Mouse (Mus musculus) forebrain, embryonic 11.5 days (tissue): ENCODE data around the gene Slc50a1. TPM values are rescaled to one million over a fixed set of nuclear protein-coding genes. Genes with fewer than 3 reads are reported as not detected.

Experiments
- ATAC-seq: fragments of 200-750 bp; cut with Nextera tagmentation; replicated peaks from 2 replicates; pipeline ENCODE4 v1.8.0; 2017; ENCODE audit warnings: moderate TSS enrichment; ENCODE audit not compliant: low FRiP score
- DNase-seq: peaks from one replicate; pipeline ENCODE4 v3.0.0-alpha.2; 2017; ENCODE audit warnings: low spot score
- H3K27ac ChIP-seq: fragments of 300-500 bp; sonication (generic); 2 replicates; pipeline ENCODE4 v1.5.1; 2014; ENCODE audit warnings: low read depth, low read length
- H3K27me3 ChIP-seq: fragments of 300-500 bp; sonication (generic); 2 replicates; pipeline ENCODE4 v1.6.1; 2014; ENCODE audit warnings: mild to moderate bottlenecking, low read length, mixed read lengths; ENCODE audit not compliant: control insufficient read depth, insufficient read depth
- H3K36me3 ChIP-seq: fragments of 300-500 bp; sonication (generic); 2 replicates; pipeline ENCODE4 v1.6.1; 2014; ENCODE audit warnings: mild to moderate bottlenecking, low read length, moderate library complexity, mixed read lengths; ENCODE audit not compliant: control insufficient read depth, insufficient read depth
- H3K4me1 ChIP-seq: fragments of 300-500 bp; sonication (generic); replicated peaks from 2 replicates; pipeline ENCODE4 v1.6.1; 2014; ENCODE audit warnings: low read length, mixed read lengths; ENCODE audit not compliant: control insufficient read depth, insufficient read depth
- H3K4me2 ChIP-seq: fragments of 300-500 bp; sonication (generic); 2 replicates; pipeline ENCODE4 v1.6.1; 2014; ENCODE audit warnings: low read depth, mild to moderate bottlenecking, low read length, moderate library complexity, mixed read lengths; ENCODE audit not compliant: severe bottlenecking
- H3K4me3 ChIP-seq: fragments of 300-500 bp; sonication (generic); 2 replicates; pipeline ENCODE4 v1.5.1; 2014; ENCODE audit warnings: low read depth, low read length
- H3K9ac ChIP-seq: fragments of 300-500 bp; sonication (generic); 2 replicates; pipeline ENCODE4 v1.6.1; 2014; ENCODE audit warnings: low read length
- H3K9me3 ChIP-seq: fragments of 300-500 bp; sonication (generic); 2 replicates; pipeline ENCODE4 v1.6.1; 2016; ENCODE audit warnings: low read length, mixed read lengths; ENCODE audit not compliant: control insufficient read depth
- WGBS: fragments of 180-500 bp; shearing (Covaris S2); extraction: QIAGEN DNeasy Blood & Tissue Kit; methylation state at CpG from one replicate; pipeline ENCODE4 v1.1.7; 2014; 5-methylcytosine and 5-hydroxymethylcytosine counted together
- polyA plus RNA-seq: library from polyadenylated mRNA; unstranded; fragments of >200 nt; fragmentation: Nextera tagmentation; extraction: Ambion mirVana; gene quantifications from 2 replicates; pipeline ENCODE4 v1.2.1, GENCODE M21; 2014

Gene Slc50a1
- polyA plus RNA-seq, 1 experiment from 2014 or later: 28.4 TPM

DNA sequence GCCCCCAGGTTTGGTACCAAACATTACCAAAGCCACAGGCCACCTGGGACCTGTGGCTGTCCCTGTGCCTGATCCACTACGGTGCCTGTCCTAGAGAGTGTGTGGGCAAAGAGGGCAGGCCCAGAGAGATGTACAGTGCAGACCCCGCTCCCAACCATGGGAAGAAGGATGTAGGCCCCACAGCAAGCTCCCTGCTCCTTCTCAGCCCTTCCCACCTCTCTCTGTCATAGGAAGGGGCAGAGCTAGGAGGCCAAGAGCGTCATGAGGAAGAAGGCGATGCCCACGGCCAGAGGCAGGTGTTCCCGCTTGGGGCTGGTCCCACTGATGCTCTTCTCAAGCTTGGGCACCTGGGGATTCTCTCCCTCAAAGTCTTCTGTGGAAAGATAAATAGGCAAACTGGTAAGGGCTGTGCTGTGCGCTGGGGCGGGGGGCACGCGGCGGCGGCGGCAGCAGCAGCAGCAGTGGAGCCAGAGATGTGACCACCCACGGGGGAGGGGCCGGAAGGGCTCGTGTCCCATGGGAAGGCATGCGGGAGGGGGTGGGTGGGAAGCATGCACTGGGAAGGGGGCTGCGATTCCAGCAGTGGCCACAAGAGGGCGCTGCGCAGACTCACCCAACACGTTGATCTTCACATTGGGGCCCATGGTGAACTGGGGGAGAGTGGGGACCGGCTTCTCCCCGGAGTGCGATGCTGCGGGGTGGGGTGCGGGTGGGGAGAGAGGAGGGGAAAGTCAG, 45.0 kb upstream of the Slc50a1 start:
- no peaks in the 10 kb centered on the region for H3K9me3 ChIP-seq

DNA sequence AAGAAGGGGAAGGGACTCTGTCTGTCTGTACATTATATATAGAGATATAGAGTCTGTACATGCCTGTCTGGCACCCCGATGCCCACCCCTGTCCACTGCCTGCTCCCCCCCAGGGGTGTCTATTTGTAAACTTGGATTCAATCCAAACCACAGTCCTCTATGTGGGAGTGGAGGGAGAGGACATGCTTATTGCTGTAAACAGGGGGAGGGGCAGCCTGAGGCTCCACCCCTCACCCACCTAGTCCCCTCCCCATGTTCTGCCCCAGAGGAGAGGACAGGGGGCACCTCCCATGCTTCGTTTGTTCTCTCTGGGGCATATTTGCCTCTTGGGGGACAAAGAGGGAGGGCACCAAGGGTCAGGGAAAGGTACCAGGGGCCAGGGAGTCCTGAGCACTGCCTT, 44.4 kb upstream of the Slc50a1 start:
- DNase-seq (no peak), ATAC-seq (0 out of 2 replicates have a peak, but pooled peaks have one; percentile 7)
- Histone ChIP-seq H3K27ac (no peak overlapping the region), H3K4me1 (peaks cover 21% of the 10 kb centered on the region), H3K4me2 (peak overlapping the region; percentile 70), H3K9me3 (no peaks in the 10 kb centered on the region), H3K9ac (peak overlapping the region; percentile 60), H3K27me3 (peaks cover 31% of the 10 kb centered on the region), H3K4me3 (no peak overlapping the region; the same call in 1 of the 2 replicates), H3K36me3 (no peaks in the 10 kb centered on the region)
- 49% methylated on average over 2 of the region's 2 CpGs for WGBS

More for the DNA sequence above, 45.0 kb upstream of the Slc50a1 start:
- H3K4me3 ChIP-seq: peak overlapping the region; percentile 32
- peaks cover 37% of the 10 kb centered on the region for H3K27me3 ChIP-seq
- peak; percentile 96 for DNase-seq
- no peak overlapping the region; the same call in 1 of the 2 replicates for H3K27ac ChIP-seq
- peak overlapping the region; percentile 60 for H3K9ac ChIP-seq
- peaks cover 22% of the 10 kb centered on the region for H3K4me1 ChIP-seq
- 5% methylated on average over 24 of the region's 26 CpGs for WGBS
- peak; percentile 29 for ATAC-seq
- H3K36me3 ChIP-seq: no peaks in the 10 kb centered on the region
- peak overlapping the region; percentile 70 for H3K4me2 ChIP-seq

DNA sequence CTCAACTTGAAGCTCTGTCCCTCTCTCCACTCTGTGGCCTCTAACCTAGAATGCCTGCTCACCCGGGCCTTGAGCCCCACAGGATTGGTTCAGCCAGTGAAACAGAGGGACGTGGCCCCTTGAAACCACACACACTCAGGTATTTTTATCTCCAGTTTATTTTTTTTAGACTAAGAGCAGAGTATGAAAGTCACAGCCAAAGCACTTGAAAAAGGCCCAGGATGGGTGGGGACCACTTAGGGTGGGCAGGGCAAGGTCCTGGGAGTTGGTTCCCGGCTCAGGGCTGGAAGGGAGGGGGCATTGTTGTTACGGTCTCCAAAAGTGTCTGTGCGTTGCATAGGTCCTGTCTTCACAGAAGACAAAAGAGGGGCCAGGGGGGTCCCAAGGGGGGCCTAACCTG, 44.0 kb upstream of the Slc50a1 start:
- WGBS: 68% methylated on average over 5 of the region's 5 CpGs
- H3K4me1 ChIP-seq: peaks cover 17% of the 10 kb centered on the region
- no peak for ATAC-seq

DNA sequence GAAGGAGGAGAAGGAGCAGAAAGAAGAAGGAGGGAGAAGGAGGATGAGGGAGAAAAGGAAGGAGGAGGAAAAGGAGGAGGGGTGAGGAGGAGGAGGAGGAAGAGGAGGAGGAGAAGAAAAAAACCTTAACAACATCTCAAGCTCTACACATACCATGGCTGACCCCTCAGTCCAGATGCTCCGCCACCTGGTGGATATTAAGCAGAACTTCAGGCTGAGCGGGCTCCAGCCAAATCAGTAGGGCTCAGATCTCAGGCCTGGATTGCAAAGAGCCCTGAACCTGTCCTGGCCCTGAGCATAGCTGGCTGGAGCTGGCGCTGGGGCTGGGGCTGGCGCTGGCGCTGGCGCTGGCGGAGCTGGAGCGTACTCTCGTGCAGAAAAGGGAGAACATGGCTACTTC, 37.7 kb upstream of the Slc50a1 start:
- no peak overlapping the region for H3K4me3 ChIP-seq
- H3K9me3 ChIP-seq: no peaks in the 10 kb centered on the region
- no peak overlapping the region for H3K27ac ChIP-seq
- DNase-seq (peak; percentile 87), ATAC-seq (peak; percentile 78)
- H3K36me3 ChIP-seq: no peaks in the 10 kb centered on the region
- no peaks in the 10 kb centered on the region for H3K4me1 ChIP-seq
- no peaks in the 10 kb centered on the region for H3K27me3 ChIP-seq
- no peak overlapping the region for H3K4me2 ChIP-seq
- H3K9ac ChIP-seq: no peak overlapping the region
- WGBS: 2% methylated on average over 9 of the region's 9 CpGs

More for the DNA sequence above, 44.0 kb upstream of the Slc50a1 start:
- peaks cover 27% of the 10 kb centered on the region for H3K27me3 ChIP-seq
- no peak overlapping the region for H3K27ac ChIP-seq
- H3K4me2 ChIP-seq: no peak overlapping the region
- no peak for DNase-seq
- no peak overlapping the region for H3K4me3 ChIP-seq
- no peaks in the 10 kb centered on the region for H3K36me3 ChIP-seq
- no peak overlapping the region for H3K9ac ChIP-seq
- H3K9me3 ChIP-seq: no peaks in the 10 kb centered on the region

DNA sequence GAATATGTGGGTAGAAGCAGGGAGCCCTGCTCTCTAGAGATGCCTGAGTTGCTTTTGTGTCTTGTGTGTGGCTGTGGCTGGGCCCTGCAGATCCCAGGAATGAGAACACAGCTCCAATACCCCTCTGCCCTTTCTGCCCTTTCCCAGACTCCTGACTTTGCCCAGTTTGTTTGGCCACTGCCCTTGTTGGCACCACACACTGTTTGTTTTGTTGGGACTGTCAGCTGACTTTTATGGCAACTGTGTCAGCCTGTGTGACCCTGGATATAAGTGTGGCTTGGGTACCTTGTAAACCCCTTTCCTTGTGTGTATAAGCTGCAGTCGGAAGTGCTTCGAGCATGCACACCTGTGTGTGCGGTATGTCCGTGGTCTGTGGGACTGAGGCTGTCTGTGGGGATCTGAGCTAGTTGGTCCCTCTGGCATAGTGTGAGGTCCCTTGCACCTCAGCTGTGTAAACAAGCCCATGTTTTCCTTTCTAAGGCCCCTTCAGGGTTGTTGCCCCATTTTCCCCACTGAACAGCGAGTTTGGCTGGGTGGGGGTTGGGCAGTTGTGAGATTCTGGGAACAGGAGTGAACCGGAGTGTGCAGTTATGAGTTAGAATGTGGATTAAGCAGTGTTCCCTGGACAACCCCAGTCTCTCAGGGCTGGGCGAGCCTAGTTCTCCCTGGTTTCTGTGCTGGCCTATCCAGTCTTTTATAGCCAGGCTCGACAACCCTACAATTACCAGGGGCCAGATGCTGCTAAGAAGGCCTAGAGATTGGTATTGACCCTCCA, 35.4 kb upstream of the Slc50a1 start:
- H3K4me1 ChIP-seq: no peaks in the 10 kb centered on the region
- no peaks in the 10 kb centered on the region for H3K27me3 ChIP-seq
- H3K27ac ChIP-seq: no peak overlapping the region
- H3K9me3 ChIP-seq: no peaks in the 10 kb centered on the region
- no peak overlapping the region for H3K9ac ChIP-seq
- no peaks in the 10 kb centered on the region for H3K36me3 ChIP-seq
- no peak overlapping the region for H3K4me3 ChIP-seq
- DNase-seq (no peak), ATAC-seq (no peak)
- WGBS: 72% methylated on average over 8 of the region's 8 CpGs
- no peak overlapping the region for H3K4me2 ChIP-seq

DNA sequence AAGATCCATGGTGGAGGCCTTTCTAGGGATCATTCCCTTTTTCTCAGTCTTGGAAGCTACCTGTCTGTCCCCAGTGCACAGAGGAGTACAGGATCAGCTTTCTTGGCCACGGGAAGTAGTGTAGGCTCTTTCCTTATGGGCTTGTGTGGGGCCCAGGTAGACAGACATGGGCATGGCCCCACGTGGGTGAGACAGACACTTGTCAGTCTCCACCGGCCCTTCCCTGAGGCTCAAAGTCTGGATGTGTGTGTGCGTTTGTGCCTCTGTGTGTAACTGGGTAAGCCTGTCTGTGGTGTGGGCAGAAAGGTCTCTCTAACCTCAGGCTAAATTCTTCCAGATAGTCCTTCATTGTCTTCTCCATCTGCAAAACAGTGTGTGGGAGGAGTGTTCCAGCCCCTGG, 34.7 kb upstream of the Slc50a1 start:
- 74% methylated on average over 4 of the region's 4 CpGs for WGBS
- ATAC-seq: no peak
- H3K4me1 ChIP-seq: no peaks in the 10 kb centered on the region

DNA sequence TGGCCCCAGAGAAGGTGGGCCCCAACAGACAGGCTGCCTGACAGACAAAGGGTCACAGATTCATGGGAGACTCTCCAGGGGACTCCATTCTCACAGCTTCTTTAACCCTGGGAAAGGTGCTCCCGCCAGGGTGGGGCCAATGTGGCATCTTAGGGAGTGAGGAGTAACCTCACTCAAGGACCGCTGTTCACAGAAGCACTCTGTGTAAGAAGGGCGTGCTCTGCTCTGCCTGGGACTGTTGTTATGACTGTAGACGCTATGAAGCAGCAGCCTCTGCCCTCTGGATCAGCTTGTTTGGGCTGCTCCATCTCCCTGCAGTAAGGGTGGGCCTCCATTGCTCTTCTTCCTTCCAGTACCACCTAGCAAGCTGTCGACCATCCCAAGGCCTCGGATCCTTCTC, 34.1 kb upstream of the Slc50a1 start:
- DNase-seq (no peak), ATAC-seq (no peak)
- H3K4me3 ChIP-seq: no peak overlapping the region
- H3K27me3 ChIP-seq: peaks cover 2% of the 10 kb centered on the region; the same call in 1 of the 2 replicates
- H3K9me3 ChIP-seq: no peaks in the 10 kb centered on the region
- no peak overlapping the region for H3K9ac ChIP-seq
- H3K27ac ChIP-seq: no peak overlapping the region
- 63% methylated on average over 6 of the region's 6 CpGs for WGBS
- H3K4me2 ChIP-seq: no peak overlapping the region
- H3K4me1 ChIP-seq: no peaks in the 10 kb centered on the region
- H3K36me3 ChIP-seq: no peaks in the 10 kb centered on the region

More for the DNA sequence above, 34.7 kb upstream of the Slc50a1 start:
- Histone ChIP-seq H3K4me3 (no peak overlapping the region), H3K27me3 (peaks cover 2% of the 10 kb centered on the region; the same call in 1 of the 2 replicates), H3K9ac (no peak overlapping the region), H3K36me3 (no peaks in the 10 kb centered on the region), H3K4me2 (no peak overlapping the region), H3K27ac (no peak overlapping the region), H3K9me3 (no peaks in the 10 kb centered on the region)
- DNase-seq: no peak

DNA sequence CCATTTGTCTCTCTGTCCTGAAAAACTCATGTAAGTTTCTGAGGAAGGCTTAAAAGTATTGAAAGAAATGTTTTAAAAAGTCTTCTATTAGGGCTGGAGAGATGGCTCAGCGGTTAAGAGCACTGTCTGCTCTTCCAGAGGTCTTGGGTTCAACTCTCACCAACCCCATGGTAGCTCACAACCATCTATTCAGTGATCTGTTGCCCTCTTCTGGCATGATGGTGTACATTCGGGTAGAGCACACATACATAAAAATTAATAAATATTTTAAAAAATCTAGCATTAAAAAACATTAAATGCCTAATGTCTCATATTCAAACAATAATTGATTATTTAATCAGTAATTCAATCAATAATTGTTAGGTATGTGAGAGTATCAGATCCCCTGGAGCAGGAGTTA, 30.1 kb upstream of the Slc50a1 start:
- Histone ChIP-seq H3K4me3 (no peak overlapping the region), H3K27me3 (peaks cover 2% of the 10 kb centered on the region; the same call in 1 of the 2 replicates), H3K9ac (no peak overlapping the region), H3K27ac (no peak overlapping the region), H3K4me1 (no peaks in the 10 kb centered on the region), H3K9me3 (no peaks in the 10 kb centered on the region), H3K36me3 (no peaks in the 10 kb centered on the region), H3K4me2 (no peak overlapping the region)
- ATAC-seq (no peak), DNase-seq (no peak)
- WGBS: 59% methylated on average over 2 of the region's 2 CpGs
